Mouse (Mus musculus): ENCODE results near the gene Zfp286. TPM values are rescaled to one million over a fixed set of nuclear protein-coding genes. Genes with fewer than 3 reads are reported as not detected.

The Zfp286 gene
- total and polyA plus RNA-seq, 3 experiments = not detected

DNA sequence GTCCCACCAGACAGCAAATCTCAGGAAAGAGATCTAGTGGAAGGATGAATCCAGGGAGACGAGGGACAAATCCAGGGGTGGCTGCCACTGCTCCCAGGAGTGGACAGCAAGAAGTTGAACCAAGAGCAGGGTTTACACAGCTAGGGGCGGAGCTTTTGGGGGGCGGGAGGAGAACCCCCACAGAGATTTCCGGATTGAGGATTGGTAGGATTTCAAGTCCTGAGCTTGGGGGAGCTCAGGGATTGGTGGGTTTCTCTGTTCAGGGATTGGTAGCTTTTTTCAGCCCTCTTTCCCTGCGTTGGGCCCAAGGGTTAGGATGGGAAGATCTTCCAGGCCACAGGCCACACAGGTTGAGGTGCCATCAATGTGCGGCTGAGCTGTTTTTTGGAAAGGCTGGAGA, 31.4 kb downstream of the Zfp286 start:
- Histone ChIP-seq H3K4me3 (ENCODE audit: control insufficient read depth in 1 of 2, insufficient read depth in 1 of 2, low read depth in 2 of 2, low read length in 2 of 2) (no peak overlapping the region), H3K79me2 (ENCODE audit: control insufficient read depth, insufficient read depth, low read length, poor library complexity) (no peaks in the 10 kb centered on the region), H3K27me3 (ENCODE audit: control insufficient read depth in 1 of 2, insufficient read depth in 2 of 2, low read length in 2 of 2) (no peaks in the 10 kb centered on the region), H3K4me1 (ENCODE audit: control insufficient read depth in 1 of 2, insufficient read depth in 2 of 2, low read length in 2 of 2) (no peaks in the 10 kb centered on the region), H3K9ac (ENCODE audit: control insufficient read depth, low read depth, low read length, poor library complexity, severe bottlenecking) (no peak overlapping the region), H3K27ac (ENCODE audit: control insufficient read depth, low read depth, low read length) (no peak overlapping the region), H3K9me3 (replicated peaks; ENCODE audit: insufficient read depth, low read length) (no peaks in the 10 kb centered on the region), H3K36me3 (ENCODE audit: control insufficient read depth in 1 of 2, insufficient read depth in 2 of 2, low read length in 2 of 2) (no peaks in the 10 kb centered on the region)
- DNase-seq (ENCODE audit: low read depth, low spot score) = no peak
- TF ChIP-seq ZKSCAN1 (IDR thresholded peaks at IDR 0.05; ENCODE audit: low read depth, low read length) (no peak), JUND (IDR thresholded peaks at IDR 0.05; ENCODE audit: low read depth, low read length) (no peak), MEF2A (IDR thresholded peaks at IDR 0.05; ENCODE audit: extremely low read depth, insufficient replicate concordance, low read depth, low read length, poor library complexity, severe bottlenecking) (no peak), EP300 (IDR thresholded peaks at IDR 0.05; ENCODE audit: low read depth in 1 of 2, low read length in 2 of 2) (no peak)

- Histone ChIP-seq H3K4me3 (ENCODE audit: control insufficient read depth in 1 of 2, insufficient read depth in 1 of 2, low read depth in 2 of 2, low read length in 2 of 2) (no peak overlapping the region), H3K27me3 (ENCODE audit: control insufficient read depth in 1 of 2, insufficient read depth in 2 of 2, low read length in 2 of 2) (no peaks in the 10 kb centered on the region; a peak in 1 of 4 replicates), H3K79me2 (ENCODE audit: control insufficient read depth, insufficient read depth, low read length, poor library complexity) (no peaks in the 10 kb centered on the region), H3K9ac (ENCODE audit: control insufficient read depth, low read depth, low read length, poor library complexity, severe bottlenecking) (no peak overlapping the region), H3K9me3 (replicated peaks; ENCODE audit: insufficient read depth, low read length) (no peaks in the 10 kb centered on the region), H3K27ac (ENCODE audit: control insufficient read depth, low read depth, low read length) (no peak overlapping the region), H3K4me1 (ENCODE audit: control insufficient read depth in 1 of 2, insufficient read depth in 2 of 2, low read length in 2 of 2) (no peaks in the 10 kb centered on the region), H3K36me3 (ENCODE audit: control insufficient read depth in 1 of 2, insufficient read depth in 2 of 2, low read length in 2 of 2) (no peaks in the 10 kb centered on the region)
- no peak for DNase-seq (ENCODE audit: low read depth, low spot score)
- 0 out of 2 replicates have a peak, but pooled peaks have one; percentile 14 for TF ChIP-seq BHLHE40 (IDR thresholded peaks at IDR 0.05; ENCODE audit: borderline replicate concordance, low read depth, low read length)
- TF ChIP-seq JUND (IDR thresholded peaks at IDR 0.05; ENCODE audit: low read depth, low read length) = no peak
Observed at GRCm38 (mm10) chr11:62757143-62757507, 32.1 kb downstream of the Zfp286 start.

GRCm38 (mm10) chr11:62756456-62757142, 32.7 kb downstream of the Zfp286 start:
- Histone ChIP-seq H3K4me1 (ENCODE audit: control insufficient read depth in 1 of 2, insufficient read depth in 2 of 2, low read length in 2 of 2) (no peaks in the 10 kb centered on the region), H3K27ac (ENCODE audit: control insufficient read depth, low read depth, low read length) (no peak overlapping the region), H3K36me3 (ENCODE audit: control insufficient read depth in 1 of 2, insufficient read depth in 2 of 2, low read length in 2 of 2) (no peaks in the 10 kb centered on the region), H3K9me3 (replicated peaks; ENCODE audit: insufficient read depth, low read length) (no peaks in the 10 kb centered on the region), H3K4me3 (ENCODE audit: control insufficient read depth in 1 of 2, insufficient read depth in 1 of 2, low read depth in 2 of 2, low read length in 2 of 2) (no peak overlapping the region), H3K79me2 (ENCODE audit: control insufficient read depth, insufficient read depth, low read length, poor library complexity) (no peaks in the 10 kb centered on the region), H3K9ac (ENCODE audit: control insufficient read depth, low read depth, low read length, poor library complexity, severe bottlenecking) (no peak overlapping the region), H3K27me3 (ENCODE audit: control insufficient read depth in 1 of 2, insufficient read depth in 2 of 2, low read length in 2 of 2) (no peaks in the 10 kb centered on the region; a peak in 1 of 4 replicates)
- peak; percentile 86 for DNase-seq (ENCODE audit: low read depth, low spot score)
- TF ChIP-seq TAL1 (IDR thresholded peaks at IDR 0.05; ENCODE audit: low read length) = no peak
- TF ChIP-seq MYC (IDR thresholded peaks at IDR 0.05; ENCODE audit: low read depth, low read length) = no peak
- no peak for TF ChIP-seq POLR2A (IDR thresholded peaks at IDR 0.05; ENCODE audit: control insufficient read depth in 1 of 2, insufficient read depth in 1 of 2, low read depth in 1 of 2, low read length in 2 of 2, poor library complexity in 1 of 2)
- no peak for TF ChIP-seq ZKSCAN1 (IDR thresholded peaks at IDR 0.05; ENCODE audit: low read depth, low read length)
- TF ChIP-seq TBP (IDR thresholded peaks at IDR 0.05; ENCODE audit: low read depth, low read length) = 0 out of 2 replicates have a peak, but pooled peaks have one; percentile 26
- TF ChIP-seq CTCF (IDR thresholded peaks at IDR 0.05 in 2 of 3, conservative IDR thresholded peaks at IDR 0.05 in 1 of 3; ENCODE audit: control insufficient read depth in 1 of 3, insufficient read depth in 1 of 3, low read depth in 2 of 3, low read length in 3 of 3, poor library complexity in 1 of 3, severe bottlenecking in 1 of 3) = peak; percentile 76 to 96 (median 92)
- peak; percentile 9; the same call in 1 of the 2 replicates for TF ChIP-seq TCF12 (IDR thresholded peaks at IDR 0.05; ENCODE audit: low read depth, low read length)
- TF ChIP-seq MAZ (IDR thresholded peaks at IDR 0.05; ENCODE audit: low read depth, low read length) = peak; percentile 75; the same call in 1 of the 2 replicates
- TF ChIP-seq RAD21 (IDR thresholded peaks at IDR 0.05; ENCODE audit: low read depth, low read length) = peak; percentile 98
- peak; percentile 97 for TF ChIP-seq SMC3 (IDR thresholded peaks at IDR 0.05; ENCODE audit: low read depth, low read length)
- TF ChIP-seq ZC3H11A (IDR thresholded peaks at IDR 0.05; ENCODE audit: low read depth, low read length) = peak; percentile 89
- TF ChIP-seq CHD2 (IDR thresholded peaks at IDR 0.05; ENCODE audit: low read length) = no peak
